Mouse (Mus musculus): ENCODE results near the gene Glb1l. TPM values are rescaled to one million over a fixed set of nuclear protein-coding genes. Genes with fewer than 3 reads are reported as not detected.

The Glb1l gene
- polyA plus RNA-seq, 1 experiment from 2014 or later: 3.5 TPM

DNA sequence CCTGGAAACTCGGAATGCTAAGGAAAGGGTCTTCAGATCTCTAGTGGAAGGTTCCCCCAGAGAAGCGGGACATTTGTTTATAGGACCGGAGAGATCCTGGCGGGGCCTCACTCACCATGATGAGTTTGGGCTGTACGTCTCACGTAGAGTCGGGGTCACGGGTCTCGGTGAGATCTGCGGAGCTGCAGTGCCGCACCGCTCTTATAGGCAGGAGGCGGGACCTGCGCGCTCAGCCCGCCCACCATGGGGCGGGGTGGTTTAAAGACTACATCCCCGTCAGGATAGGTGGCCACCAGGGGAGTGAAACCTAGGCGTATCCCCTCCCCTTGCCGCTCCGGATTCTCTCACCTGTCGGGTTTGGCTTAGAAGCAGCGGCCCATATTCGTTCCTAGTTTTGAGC, 8.5 kb upstream of the Glb1l start:
- H3K27me3 ChIP-seq (ENCODE audit: insufficient read depth, low read length): peaks cover 9% of the 10 kb centered on the region; the same call in 1 of the 2 replicates
- no peaks in the 10 kb centered on the region for H3K9me3 ChIP-seq (ENCODE audit: low read length)
- H3K4me3 ChIP-seq (ENCODE audit: low read depth, low read length): peak overlapping the region; percentile 95
- TF ChIP-seq CTCF (IDR thresholded peaks at IDR 0.05; ENCODE audit: low read depth): peak; percentile 60
- TF ChIP-seq EP300 (IDR thresholded peaks at IDR 0.05; ENCODE audit: low read depth): peak; percentile 46; the same call in 1 of the 2 replicates
- ATAC-seq: peak; percentile 87
- H3K4me1 ChIP-seq (ENCODE audit: insufficient read depth): peaks cover 51% of the 10 kb centered on the region
- peaks cover 29% of the 10 kb centered on the region for H3K36me3 ChIP-seq (replicated peaks; ENCODE audit: insufficient read depth, low read length)
- H3K27ac ChIP-seq (ENCODE audit: low read depth): peak overlapping the region; percentile 95
- WGBS (ENCODE audit: insufficient replicate concordance): under 1% methylated on average over 22 of the region's 24 CpGs
- H3K4me2 ChIP-seq (ENCODE audit: low read depth, low read length): peak overlapping the region; percentile 100
- DNase-seq: peak; percentile 96
- peak overlapping the region; percentile 84 for H3K9ac ChIP-seq (replicated peaks)

- DNase-seq (peak; percentile 76), ATAC-seq (peak; percentile 27)
- no peaks in the 10 kb centered on the region for H3K9me3 ChIP-seq (ENCODE audit: low read length)
- TF ChIP-seq CTCF (IDR thresholded peaks at IDR 0.05; ENCODE audit: low read depth): no peak
- TF ChIP-seq EP300 (IDR thresholded peaks at IDR 0.05; ENCODE audit: low read depth): no peak
- H3K4me1 ChIP-seq (ENCODE audit: insufficient read depth): peaks cover 58% of the 10 kb centered on the region
- WGBS (ENCODE audit: insufficient replicate concordance): under 1% methylated on average over 38 of the region's 38 CpGs
- peak overlapping the region; percentile 95 for H3K27ac ChIP-seq (ENCODE audit: low read depth)
- H3K9ac ChIP-seq (replicated peaks): peak overlapping the region; percentile 84
- peak overlapping the region; percentile 95 for H3K4me3 ChIP-seq (ENCODE audit: low read depth, low read length)
- peaks cover 35% of the 10 kb centered on the region for H3K36me3 ChIP-seq (replicated peaks; ENCODE audit: insufficient read depth, low read length)
- peaks cover 9% of the 10 kb centered on the region; the same call in 1 of the 2 replicates for H3K27me3 ChIP-seq (ENCODE audit: insufficient read depth, low read length)
- peak overlapping the region; percentile 100 for H3K4me2 ChIP-seq (ENCODE audit: low read depth, low read length)
Measured at GRCm38 (mm10) chr1:75218227-75219001, 7.8 kb upstream of the Glb1l start.

DNA sequence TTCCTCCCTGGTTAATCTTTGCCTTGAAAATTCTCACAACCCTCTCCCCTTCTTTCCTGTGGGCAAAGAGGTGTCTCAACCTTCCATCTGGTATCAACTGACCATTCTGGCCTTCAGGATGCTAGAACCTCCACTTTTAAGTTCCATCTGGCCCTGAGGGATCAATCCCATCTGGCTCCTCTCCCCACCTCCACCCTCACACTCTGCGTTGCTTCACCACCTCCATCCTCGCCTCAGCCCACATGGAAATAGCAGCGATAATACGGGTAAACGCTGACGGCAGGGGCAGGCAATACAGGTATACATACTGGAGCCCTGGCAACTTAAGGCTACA, 7.2 kb upstream of the Glb1l start:
- no peaks in the 10 kb centered on the region for H3K9me3 ChIP-seq (ENCODE audit: low read length)
- peaks cover 64% of the 10 kb centered on the region for H3K4me1 ChIP-seq (ENCODE audit: insufficient read depth)
- TF ChIP-seq EP300 (IDR thresholded peaks at IDR 0.05; ENCODE audit: low read depth) (no peak), CTCF (IDR thresholded peaks at IDR 0.05; ENCODE audit: low read depth) (no peak)
- peak overlapping the region; percentile 100 for H3K4me2 ChIP-seq (ENCODE audit: low read depth, low read length)
- H3K4me3 ChIP-seq (ENCODE audit: low read depth, low read length): peak overlapping the region; percentile 95
- peaks cover 9% of the 10 kb centered on the region; the same call in 1 of the 2 replicates for H3K27me3 ChIP-seq (ENCODE audit: insufficient read depth, low read length)
- WGBS (ENCODE audit: insufficient replicate concordance): under 1% methylated on average over 6 of the region's 6 CpGs
- DNase-seq (no peak), ATAC-seq (no peak)
- peak overlapping the region; percentile 95 for H3K27ac ChIP-seq (ENCODE audit: low read depth)
- peaks cover 41% of the 10 kb centered on the region for H3K36me3 ChIP-seq (replicated peaks; ENCODE audit: insufficient read depth, low read length)
- peak overlapping the region; percentile 84 for H3K9ac ChIP-seq (replicated peaks)

- H3K27me3 ChIP-seq (ENCODE audit: insufficient read depth, low read length): peaks cover 9% of the 10 kb centered on the region; the same call in 1 of the 2 replicates
- peak overlapping the region; percentile 95 for H3K4me3 ChIP-seq (ENCODE audit: low read depth, low read length)
- TF ChIP-seq CTCF (IDR thresholded peaks at IDR 0.05; ENCODE audit: low read depth) (no peak), EP300 (IDR thresholded peaks at IDR 0.05; ENCODE audit: low read depth) (peak; percentile 81)
- 49% methylated on average over 13 of the region's 13 CpGs for WGBS (ENCODE audit: insufficient replicate concordance)
- peak; percentile 12 for ATAC-seq
- H3K36me3 ChIP-seq (replicated peaks; ENCODE audit: insufficient read depth, low read length): peaks cover 47% of the 10 kb centered on the region
- H3K27ac ChIP-seq (ENCODE audit: low read depth): peak overlapping the region; percentile 95
- peak overlapping the region; percentile 84 for H3K9ac ChIP-seq (replicated peaks)
- peak; percentile 49 for DNase-seq
- H3K4me2 ChIP-seq (ENCODE audit: low read depth, low read length): peak overlapping the region; percentile 100
- H3K4me1 ChIP-seq (ENCODE audit: insufficient read depth): peaks cover 69% of the 10 kb centered on the region
- H3K9me3 ChIP-seq (ENCODE audit: low read length): no peaks in the 10 kb centered on the region
Measured at GRCm38 (mm10) chr1:75216797-75217585, 6.4 kb upstream of the Glb1l start.

DNA sequence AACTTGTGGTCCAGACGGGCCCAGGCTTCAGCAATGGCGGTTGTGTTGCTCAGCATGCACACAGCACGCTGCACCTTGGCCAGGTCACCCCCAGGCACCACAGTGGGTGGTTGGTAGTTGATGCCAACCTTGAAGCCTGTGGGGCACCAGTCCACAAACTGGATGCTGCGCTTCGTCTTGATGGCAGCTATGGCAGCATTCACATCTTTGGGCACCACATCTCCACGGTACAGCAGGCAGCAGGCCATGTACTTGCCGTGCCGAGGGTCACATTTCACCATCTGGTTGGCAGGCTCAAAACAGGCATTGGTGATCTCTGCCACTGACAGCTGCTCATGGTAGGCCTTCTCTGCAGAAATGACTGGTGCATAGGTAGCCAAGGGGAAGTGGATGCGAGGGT, 5.2 kb upstream of the Glb1l start:
- H3K36me3 ChIP-seq (replicated peaks; ENCODE audit: insufficient read depth, low read length): peaks cover 50% of the 10 kb centered on the region
- H3K27me3 ChIP-seq (ENCODE audit: insufficient read depth, low read length): peaks cover 5% of the 10 kb centered on the region; the same call in 1 of the 2 replicates
- H3K27ac ChIP-seq (ENCODE audit: low read depth): peak overlapping the region; percentile 95
- peak overlapping the region; percentile 95 for H3K4me3 ChIP-seq (ENCODE audit: low read depth, low read length)
- H3K4me1 ChIP-seq (ENCODE audit: insufficient read depth): peaks cover 71% of the 10 kb centered on the region
- DNase-seq: no peak
- no peak for TF ChIP-seq CTCF (IDR thresholded peaks at IDR 0.05; ENCODE audit: low read depth)
- TF ChIP-seq EP300 (IDR thresholded peaks at IDR 0.05; ENCODE audit: low read depth): no peak
- 80% methylated on average over 9 of the region's 9 CpGs for WGBS (ENCODE audit: insufficient replicate concordance)
- H3K9me3 ChIP-seq (ENCODE audit: low read length): no peaks in the 10 kb centered on the region
- no peak overlapping the region for H3K9ac ChIP-seq (replicated peaks)
- no peak for ATAC-seq
- peak overlapping the region; percentile 100 for H3K4me2 ChIP-seq (ENCODE audit: low read depth, low read length)

DNA sequence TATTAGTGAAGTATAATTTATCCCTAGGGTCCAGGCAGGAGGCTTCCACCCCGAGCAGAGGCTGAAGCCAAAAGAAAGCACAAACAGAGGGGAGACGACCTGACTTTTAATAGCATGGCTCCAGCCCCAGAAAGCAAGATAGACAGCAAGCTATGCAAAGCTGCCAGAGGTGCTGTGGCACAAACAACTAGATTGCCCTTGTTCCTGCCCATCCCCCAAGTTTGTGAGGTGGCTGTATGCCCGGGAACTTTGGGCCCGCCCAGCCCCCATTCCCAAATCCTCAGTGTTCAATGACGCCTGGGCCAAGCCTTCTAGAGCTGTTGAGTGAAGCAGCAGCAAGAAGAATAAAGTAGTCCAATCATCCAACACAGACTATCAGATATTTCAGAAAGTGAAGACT, 4.3 kb upstream of the Glb1l start:
- TF ChIP-seq EP300 (IDR thresholded peaks at IDR 0.05; ENCODE audit: low read depth) (no peak), CTCF (IDR thresholded peaks at IDR 0.05; ENCODE audit: low read depth) (no peak)
- H3K4me2 ChIP-seq (ENCODE audit: low read depth, low read length): peak overlapping the region; percentile 100
- ATAC-seq (peak; percentile 12), DNase-seq (peak; percentile 76)
- H3K9ac ChIP-seq (replicated peaks): peak overlapping the region; percentile 44
- peaks cover 76% of the 10 kb centered on the region for H3K4me1 ChIP-seq (ENCODE audit: insufficient read depth)
- no peaks in the 10 kb centered on the region for H3K9me3 ChIP-seq (ENCODE audit: low read length)
- H3K27ac ChIP-seq (ENCODE audit: low read depth): peak overlapping the region; percentile 95
- peak overlapping the region; percentile 95 for H3K4me3 ChIP-seq (ENCODE audit: low read depth, low read length)
- 38% methylated on average over 5 of the region's 5 CpGs for WGBS (ENCODE audit: insufficient replicate concordance)
- no peaks in the 10 kb centered on the region for H3K27me3 ChIP-seq (ENCODE audit: insufficient read depth, low read length)
- peaks cover 50% of the 10 kb centered on the region for H3K36me3 ChIP-seq (replicated peaks; ENCODE audit: insufficient read depth, low read length)
